Mouse (Mus musculus) intestine, embryonic 16.5 days (tissue): ENCODE results near the gene Rnf41. TPM values are rescaled to one million over a fixed set of nuclear protein-coding genes. Genes with fewer than 3 reads are reported as not detected.
A peak's percentile ranks its signal among the peaks of the same experiment; 100 is the strongest.

ENCODE experiments used
- ATAC-seq: fragments of 200-750 bp; cut with Nextera tagmentation; 2 replicates; pipeline ENCODE4 v1.8.0; 2017; ENCODE audit warnings: moderate TSS enrichment, moderate library complexity
- H3K27ac ChIP-seq: fragments of 300-500 bp; sonication (generic); 2 replicates; pipeline ENCODE4 v1.5.1; 2014; ENCODE audit warnings: mild to moderate bottlenecking, low read length
- H3K27me3 ChIP-seq: fragments of 300-500 bp; sonication (generic); replicated peaks from 2 replicates; pipeline ENCODE4 v1.6.1; 2014; ENCODE audit warnings: low read length, control low read depth, mixed read lengths; ENCODE audit not compliant: control insufficient read depth, insufficient read depth
- H3K36me3 ChIP-seq: fragments of 300-500 bp; sonication (generic); 2 replicates; pipeline ENCODE4 v1.6.1; 2014; ENCODE audit warnings: low read length, control low read depth; ENCODE audit not compliant: control insufficient read depth, insufficient read depth
- H3K4me1 ChIP-seq: fragments of 300-500 bp; sonication (generic); 2 replicates; pipeline ENCODE4 v1.6.1; 2014; ENCODE audit warnings: low read length, control low read depth, mixed read lengths; ENCODE audit not compliant: control insufficient read depth, insufficient read depth
- H3K4me2 ChIP-seq: fragments of 300-500 bp; sonication (generic); 2 replicates; pipeline ENCODE4 v1.6.1; 2014; ENCODE audit warnings: low read depth, low read length, control low read depth
- H3K4me3 ChIP-seq: fragments of 300-500 bp; sonication (generic); 2 replicates; pipeline ENCODE4 v1.5.1; 2014; ENCODE audit warnings: mild to moderate bottlenecking, low read length
- H3K9ac ChIP-seq: fragments of 300-500 bp; sonication (generic); 2 replicates; pipeline ENCODE4 v1.6.1; 2014; ENCODE audit warnings: low read depth, low read length
- H3K9me3 ChIP-seq: fragments of 300-500 bp; sonication (generic); 2 replicates; pipeline ENCODE4 v1.6.1; 2016; ENCODE audit warnings: low read length, control low read depth; ENCODE audit not compliant: control insufficient read depth
- WGBS: fragments of 180-500 bp; shearing (Covaris S2); extraction: QIAGEN DNeasy Blood & Tissue Kit; methylation state at CpG from one replicate; pipeline ENCODE4 v1.1.7; 2014; 5-methylcytosine and 5-hydroxymethylcytosine counted together
- polyA plus RNA-seq: library from polyadenylated mRNA; unstranded; fragments of >200 nt; fragmentation: Nextera tagmentation; extraction: Ambion mirVana; gene quantifications from 2 replicates; pipeline ENCODE4 v1.2.1, GENCODE M21; 2015

The Rnf41 gene
- polyA plus RNA-seq, 1 experiment from 2014 or later: 43.2 TPM

DNA sequence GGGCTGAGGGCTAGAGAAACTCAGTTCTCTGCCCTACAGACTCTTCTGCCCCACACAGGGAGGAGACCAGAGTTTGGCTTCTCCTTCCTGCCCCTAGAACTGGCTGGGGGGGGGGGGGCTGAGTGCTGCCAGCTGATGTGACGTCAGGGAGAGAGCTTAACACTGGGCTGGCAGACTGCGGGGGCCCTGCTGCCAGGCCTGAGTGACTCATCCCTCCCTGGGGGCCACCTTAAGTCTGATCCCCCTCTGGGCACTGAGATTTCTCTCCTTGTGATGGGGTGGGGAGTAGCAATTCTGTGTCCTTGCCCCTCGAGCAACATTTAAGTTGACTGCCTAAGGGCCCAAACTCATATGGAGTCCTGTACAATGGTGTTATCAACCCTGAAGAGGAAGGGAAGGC lies 33.0 kb upstream of the Rnf41 start:
- Histone ChIP-seq H3K4me2 (peak overlapping the region; percentile 85), H3K27ac (no peak overlapping the region), H3K36me3 (peaks cover 10% of the 10 kb centered on the region), H3K9ac (peak overlapping the region; percentile 99), H3K4me1 (peaks cover 13% of the 10 kb centered on the region), H3K4me3 (no peak overlapping the region; the same call in 1 of the 2 replicates), H3K27me3 (no peaks in the 10 kb centered on the region), H3K9me3 (no peaks in the 10 kb centered on the region)
- ATAC-seq: no peak
- WGBS: 69% methylated on average over 3 of the region's 3 CpGs

DNA sequence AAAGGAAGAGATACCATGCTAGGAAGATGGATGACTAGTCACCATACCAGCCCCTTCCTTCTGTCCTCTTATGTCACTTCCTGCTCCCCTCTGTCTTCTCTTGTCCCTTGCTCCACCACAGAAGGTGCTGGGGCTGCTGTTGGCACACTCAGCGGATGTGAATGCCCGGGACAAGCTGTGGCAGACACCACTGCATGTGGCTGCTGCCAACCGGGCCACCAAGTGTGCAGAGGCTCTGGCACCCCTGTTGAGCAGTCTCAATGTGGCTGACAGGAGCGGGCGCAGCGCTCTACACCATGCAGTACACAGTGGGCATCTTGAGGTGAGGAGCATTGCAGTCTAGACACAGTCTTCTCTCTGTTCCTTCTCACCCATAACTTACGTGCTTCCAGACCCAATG lies 32.2 kb upstream of the Rnf41 start:
- Histone ChIP-seq H3K27me3 (no peaks in the 10 kb centered on the region), H3K9me3 (no peaks in the 10 kb centered on the region), H3K4me2 (no peak overlapping the region), H3K9ac (no peak overlapping the region), H3K4me3 (no peak overlapping the region), H3K27ac (no peak overlapping the region), H3K4me1 (peaks cover 13% of the 10 kb centered on the region), H3K36me3 (peaks cover 15% of the 10 kb centered on the region)
- 93% methylated on average over 7 of the region's 7 CpGs for WGBS
- ATAC-seq: no peak

- Histone ChIP-seq H3K9ac (no peak overlapping the region), H3K27me3 (no peaks in the 10 kb centered on the region), H3K9me3 (no peaks in the 10 kb centered on the region), H3K36me3 (peaks cover 24% of the 10 kb centered on the region), H3K4me1 (peaks cover 13% of the 10 kb centered on the region), H3K4me2 (no peak overlapping the region), H3K27ac (no peak overlapping the region), H3K4me3 (no peak overlapping the region)
- ATAC-seq: no peak
- 84% methylated on average over 5 of the region's 5 CpGs for WGBS
Measured at GRCm38 (mm10) chr10:128380565-128380964, 30.9 kb upstream of the Rnf41 start.

GRCm38 (mm10) chr10:128382482-128382881 lies 29.0 kb upstream of the Rnf41 start:
- WGBS: 88% methylated on average over 8 of the region's 8 CpGs
- no peak overlapping the region for H3K4me3 ChIP-seq
- H3K27ac ChIP-seq: no peak overlapping the region
- no peaks in the 10 kb centered on the region for H3K27me3 ChIP-seq
- H3K9ac ChIP-seq: no peak overlapping the region
- H3K4me2 ChIP-seq: no peak overlapping the region
- ATAC-seq: no peak
- peaks cover 33% of the 10 kb centered on the region for H3K36me3 ChIP-seq
- H3K9me3 ChIP-seq: no peaks in the 10 kb centered on the region
- peaks cover 13% of the 10 kb centered on the region for H3K4me1 ChIP-seq

- Histone ChIP-seq H3K27me3 (no peaks in the 10 kb centered on the region), H3K27ac (no peak overlapping the region), H3K4me1 (no peaks in the 10 kb centered on the region), H3K36me3 (peaks cover 58% of the 10 kb centered on the region), H3K4me3 (no peak overlapping the region), H3K9ac (no peak overlapping the region), H3K9me3 (no peaks in the 10 kb centered on the region), H3K4me2 (no peak overlapping the region)
- no peak for ATAC-seq
- 90% methylated on average over 7 of the region's 7 CpGs for WGBS
Measured at GRCm38 (mm10) chr10:128385902-128386301, 25.6 kb upstream of the Rnf41 start.

DNA sequence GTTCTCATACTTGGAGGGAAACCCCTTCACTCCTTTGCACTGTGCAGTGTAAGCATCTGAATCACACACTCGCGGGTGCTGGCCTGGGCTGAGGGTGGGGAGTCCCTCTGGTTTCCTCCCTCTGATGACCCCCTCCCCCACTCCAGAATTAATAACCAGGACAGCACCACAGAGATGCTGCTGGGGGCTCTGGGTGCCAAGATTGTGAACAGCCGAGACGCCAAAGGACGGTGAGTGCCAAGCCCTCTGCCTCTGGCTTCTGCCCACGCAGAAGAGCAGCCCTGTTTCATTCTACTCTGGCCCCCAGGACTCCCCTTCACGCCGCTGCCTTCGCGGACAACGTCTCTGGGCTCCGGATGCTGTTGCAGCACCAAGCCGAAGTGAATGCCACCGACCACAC lies 22.5 kb upstream of the Rnf41 start:
- no peak for ATAC-seq
- H3K4me2 ChIP-seq: no peak overlapping the region
- no peaks in the 10 kb centered on the region for H3K9me3 ChIP-seq
- H3K4me3 ChIP-seq: no peak overlapping the region
- no peak overlapping the region for H3K27ac ChIP-seq
- H3K27me3 ChIP-seq: no peaks in the 10 kb centered on the region
- H3K4me1 ChIP-seq: no peaks in the 10 kb centered on the region
- peaks cover 52% of the 10 kb centered on the region for H3K36me3 ChIP-seq
- no peak overlapping the region for H3K9ac ChIP-seq
- WGBS: 89% methylated on average over 14 of the region's 14 CpGs

GRCm38 (mm10) chr10:128389570-128389969 lies 21.9 kb upstream of the Rnf41 start:
- ATAC-seq: peak; percentile 49
- 81% methylated on average over 6 of the region's 6 CpGs for WGBS
- Histone ChIP-seq H3K9ac (no peak overlapping the region), H3K9me3 (no peaks in the 10 kb centered on the region), H3K4me1 (no peaks in the 10 kb centered on the region), H3K27ac (no peak overlapping the region), H3K4me3 (no peak overlapping the region), H3K27me3 (no peaks in the 10 kb centered on the region), H3K4me2 (no peak overlapping the region), H3K36me3 (peaks cover 49% of the 10 kb centered on the region)

DNA sequence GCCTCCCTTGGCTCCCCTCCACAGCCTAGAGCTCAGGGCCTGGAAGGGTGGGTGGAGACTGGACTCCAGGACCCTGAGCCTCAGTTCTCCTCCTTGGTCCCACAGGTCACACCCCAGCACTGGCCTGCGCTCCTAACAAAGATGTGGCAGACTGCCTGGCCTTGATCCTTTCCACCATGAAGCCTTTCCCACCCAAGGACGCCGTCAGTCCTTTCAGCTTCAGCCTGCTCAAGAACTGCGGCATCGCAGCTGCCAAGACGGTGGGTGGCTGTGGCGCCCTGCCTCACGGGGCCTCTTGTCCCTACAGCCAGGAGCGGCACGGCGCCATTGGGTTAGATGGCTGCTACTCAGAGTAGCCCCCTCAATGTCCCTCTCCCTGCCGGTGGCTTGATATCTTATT lies 21.1 kb upstream of the Rnf41 start:
- WGBS: 90% methylated on average over 12 of the region's 12 CpGs
- no peak overlapping the region for H3K4me3 ChIP-seq
- no peak overlapping the region for H3K27ac ChIP-seq
- no peaks in the 10 kb centered on the region for H3K9me3 ChIP-seq
- peaks cover 43% of the 10 kb centered on the region for H3K36me3 ChIP-seq
- no peaks in the 10 kb centered on the region for H3K4me1 ChIP-seq
- no peak overlapping the region for H3K4me2 ChIP-seq
- H3K9ac ChIP-seq: no peak overlapping the region
- H3K27me3 ChIP-seq: no peaks in the 10 kb centered on the region
- ATAC-seq: no peak

GRCm38 (mm10) chr10:128391850-128392249 lies 19.6 kb upstream of the Rnf41 start:
- H3K4me3 ChIP-seq: no peak overlapping the region
- no peaks in the 10 kb centered on the region for H3K9me3 ChIP-seq
- H3K27me3 ChIP-seq: no peaks in the 10 kb centered on the region
- peaks cover 34% of the 10 kb centered on the region for H3K36me3 ChIP-seq
- H3K9ac ChIP-seq: no peak overlapping the region
- WGBS: 81% methylated on average over 6 of the region's 6 CpGs
- peaks cover 9% of the 10 kb centered on the region; the same call in 1 of the 2 replicates for H3K4me1 ChIP-seq
- H3K4me2 ChIP-seq: no peak overlapping the region
- no peak overlapping the region for H3K27ac ChIP-seq
- no peak for ATAC-seq

GRCm38 (mm10) chr10:128396017-128396673 lies 15.3 kb upstream of the Rnf41 start:
- peaks cover 30% of the 10 kb centered on the region for H3K4me1 ChIP-seq
- 0 out of 2 replicates have a peak overlapping the region, but pooled peaks have one; percentile 31 for H3K9ac ChIP-seq
- no peak overlapping the region for H3K4me2 ChIP-seq
- no peak for ATAC-seq
- WGBS: 57% methylated on average over 11 of the region's 11 CpGs
- no peaks in the 10 kb centered on the region for H3K9me3 ChIP-seq
- H3K36me3 ChIP-seq: peaks cover 6% of the 10 kb centered on the region
- H3K27me3 ChIP-seq: no peaks in the 10 kb centered on the region
- no peak overlapping the region for H3K4me3 ChIP-seq
- H3K27ac ChIP-seq: no peak overlapping the region
